Mouse (Mus musculus) lung, adult 2 months (tissue): ENCODE data around the gene Susd1. TPM values are rescaled to one million over a fixed set of nuclear protein-coding genes. Genes with fewer than 3 reads are reported as not detected.

ENCODE experiments used
- DNase-seq: peaks from one replicate; pipeline ENCODE4 v3.0.0; 2022
- H3K4me1 ChIP-seq: fragments of 200-500 bp; 2 replicates; pipeline ENCODE4 v1.6.1; 2011; ENCODE audit warnings: low read length; ENCODE audit not compliant: control insufficient read depth, insufficient read depth
- H3K4me3 ChIP-seq: fragments of 200-500 bp; replicated peaks from 2 replicates; pipeline ENCODE3; 2011; ENCODE audit warnings: low read depth, mild to moderate bottlenecking, control low read depth, low read length; ENCODE audit errors: extremely low read depth
- CTCF ChIP-seq: fragments of 200-500 bp; IDR thresholded peaks from 2 replicates; pipeline ENCODE4 v1.5.1; 2011; ENCODE audit warnings: mild to moderate bottlenecking, low read length, control low read depth; ENCODE audit not compliant: insufficient read depth
- POLR2A ChIP-seq: fragments of 200-500 bp; IDR thresholded peaks from 2 replicates; pipeline ENCODE4 v1.6.1; 2011; ENCODE audit warnings: low read depth, mild to moderate bottlenecking, control low read depth, low read length, borderline replicate concordance; ENCODE audit errors: extremely low read depth
- WGBS: fragments of 180-500 bp; shearing (Covaris S2); methylation state at CpG from one replicate; pipeline ENCODE4 v1.1.7; 2018; 5-methylcytosine and 5-hydroxymethylcytosine counted together
- polyA plus RNA-seq: library from polyadenylated mRNA; depleted of rRNA; stranded (reverse); fragments of >200 nt; gene quantifications from 2 replicates; pipeline ENCODE4 v1.2.3, GENCODE M21; 2012; rRNA removed

The Susd1 gene
- 1.9 and 3.1 TPM in 2 replicates for polyA plus RNA-seq

- Histone ChIP-seq H3K4me3 (peak within 1 kb of the TSS; percentile 22), H3K4me1 (no peaks in the 10 kb centered on the region)
- peak; percentile 58 for DNase-seq
- TF ChIP-seq POLR2A (0 out of 2 replicates have a peak, but pooled peaks have one; percentile 13), CTCF (no peak)
- WGBS, result 1% methylated on average over 75 of the region's 75 CpGs
Measured at GRCm38 (mm10) chr4:59437990-59438854, at the start of gene Susd1. Gene Susd1, minus strand, starts transcription at chr4:59438633.

- no peak for DNase-seq
- TF ChIP-seq CTCF (no peak), POLR2A (no peak)
- H3K4me1 ChIP-seq, result no peaks in the 10 kb centered on the region
- H3K4me3 ChIP-seq, result no peak overlapping the region
Measured at GRCm38 (mm10) chr4:59471306-59471705, 32.9 kb upstream of the Susd1 start.

- TF ChIP-seq CTCF (no peak), POLR2A (no peak)
- no peak overlapping the region for H3K4me3 ChIP-seq
- H3K4me1 ChIP-seq, result no peaks in the 10 kb centered on the region
- 62% methylated on average over 2 of the region's 2 CpGs for WGBS
- no peak for DNase-seq
Measured at GRCm38 (mm10) chr4:59465449-59465848, 27.0 kb upstream of the Susd1 start.

GRCm38 (mm10) chr4:59464661-59465060, 26.2 kb upstream of the Susd1 start:
- 72% methylated on average over 6 of the region's 6 CpGs for WGBS
- no peak overlapping the region for H3K4me3 ChIP-seq
- DNase-seq, result no peak
- no peak for TF ChIP-seq POLR2A
- TF ChIP-seq CTCF, result no peak
- no peaks in the 10 kb centered on the region for H3K4me1 ChIP-seq

- 64% methylated on average over 6 of the region's 6 CpGs for WGBS
- no peak overlapping the region for H3K4me3 ChIP-seq
- TF ChIP-seq CTCF (no peak), POLR2A (no peak)
- no peaks in the 10 kb centered on the region for H3K4me1 ChIP-seq
- no peak for DNase-seq
Measured at GRCm38 (mm10) chr4:59462494-59462893, 24.1 kb upstream of the Susd1 start.

- DNase-seq, result no peak
- WGBS, result 73% methylated on average over 11 of the region's 11 CpGs
- TF ChIP-seq CTCF (no peak), POLR2A (no peak)
- Histone ChIP-seq H3K4me3 (no peak overlapping the region), H3K4me1 (no peaks in the 10 kb centered on the region)
Measured at GRCm38 (mm10) chr4:59461116-59461727, 22.8 kb upstream of the Susd1 start.

GRCm38 (mm10) chr4:59459216-59459955, 21.0 kb upstream of the Susd1 start:
- 62% methylated on average over 13 of the region's 13 CpGs for WGBS
- Histone ChIP-seq H3K4me1 (no peaks in the 10 kb centered on the region), H3K4me3 (no peak overlapping the region)
- no peak for DNase-seq
- no peak for TF ChIP-seq POLR2A
- TF ChIP-seq CTCF, result no peak

GRCm38 (mm10) chr4:59457941-59458340, 19.5 kb upstream of the Susd1 start:
- H3K4me1 ChIP-seq, result no peaks in the 10 kb centered on the region
- H3K4me3 ChIP-seq, result no peak overlapping the region
- DNase-seq, result peak; percentile 39
- TF ChIP-seq CTCF (no peak), POLR2A (no peak)
- 13% methylated on average over 9 of the region's 9 CpGs for WGBS

GRCm38 (mm10) chr4:59457091-59457490, 18.7 kb upstream of the Susd1 start:
- 90% methylated on average over 5 of the region's 5 CpGs for WGBS

GRCm38 (mm10) chr4:59455465-59455864, 17.0 kb upstream of the Susd1 start:
- 50% methylated on average over 2 of the region's 2 CpGs for WGBS
- TF ChIP-seq POLR2A (no peak), CTCF (no peak)
- no peaks in the 10 kb centered on the region for H3K4me1 ChIP-seq
- DNase-seq, result no peak
- no peak overlapping the region for H3K4me3 ChIP-seq

More at GRCm38 (mm10) chr4:59457091-59457490, 18.7 kb upstream of the Susd1 start:
- no peak for DNase-seq
- no peak for TF ChIP-seq CTCF
- no peak for TF ChIP-seq POLR2A
- no peak overlapping the region for H3K4me3 ChIP-seq
- H3K4me1 ChIP-seq, result no peaks in the 10 kb centered on the region

GRCm38 (mm10) chr4:59454046-59454445, 15.6 kb upstream of the Susd1 start:
- Histone ChIP-seq H3K4me1 (no peaks in the 10 kb centered on the region), H3K4me3 (no peak overlapping the region)
- DNase-seq, result no peak
- WGBS, result 58% methylated on average over 3 of the region's 3 CpGs
- TF ChIP-seq CTCF (no peak), POLR2A (no peak)
